Mouse (Mus musculus) urinary bladder, postnatal 4 days (tissue): ENCODE measurements around the gene Cnot3.
"Not testable (repeated sequence)": the region's sequence is repeated elsewhere in the genome, so short reads cannot be mapped to it uniquely, and the experiment has no call there.

Experiments used
- DNase-seq, 2 experiments: peaks; one replicate each; pipeline ENCODE4 v3.0.0; 2021 to 2022; ENCODE audit warnings: low spot score in 2 of 2

Gene Cnot3

GRCm38 (mm10) chr7:3698471-3698870 is 53.4 kb downstream of the Cnot3 start:
- DNase-seq: no peak

DNA sequence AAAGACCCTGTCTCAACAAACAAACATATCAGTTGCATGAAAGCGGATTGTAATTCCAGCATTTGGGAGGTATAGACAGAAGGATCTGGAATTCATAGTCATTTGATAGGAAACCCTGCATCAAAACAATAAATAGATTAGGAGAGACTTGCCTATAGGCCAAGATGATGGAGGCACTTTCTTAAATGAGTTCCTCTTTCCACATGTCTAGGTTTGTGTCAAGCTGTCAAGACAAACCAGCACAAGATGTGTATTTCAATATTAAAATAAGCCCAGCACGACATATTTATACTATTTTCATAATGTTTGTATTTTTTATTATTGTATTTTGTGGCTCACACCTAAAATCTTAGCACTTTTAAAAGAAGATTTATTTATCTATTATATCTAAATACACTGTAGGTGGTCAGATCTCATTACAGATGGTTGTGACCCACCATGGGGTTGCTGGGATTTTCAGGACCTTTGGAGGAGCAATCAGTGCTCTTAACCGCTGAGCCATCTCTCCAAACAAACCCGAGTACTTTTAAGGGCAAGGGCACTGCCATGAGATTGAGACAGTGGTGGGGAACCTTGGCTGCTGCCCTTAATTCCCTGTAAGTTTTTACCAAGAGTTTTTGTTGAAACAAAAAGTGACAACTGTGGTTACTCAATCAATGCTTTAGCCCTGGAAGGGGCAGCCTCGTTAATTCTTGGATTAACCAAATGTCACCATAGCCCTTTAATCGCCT is 58.2 kb downstream of the Cnot3 start:
- DNase-seq: no peak

- peak; percentile 92 to 97 for DNase-seq
Measured at GRCm38 (mm10) chr7:3703879-3704441, 58.9 kb downstream of the Cnot3 start, which contains the start of gene Rps9. Gene Rps9, plus strand, starts transcription at chr7:3703993.

DNA sequence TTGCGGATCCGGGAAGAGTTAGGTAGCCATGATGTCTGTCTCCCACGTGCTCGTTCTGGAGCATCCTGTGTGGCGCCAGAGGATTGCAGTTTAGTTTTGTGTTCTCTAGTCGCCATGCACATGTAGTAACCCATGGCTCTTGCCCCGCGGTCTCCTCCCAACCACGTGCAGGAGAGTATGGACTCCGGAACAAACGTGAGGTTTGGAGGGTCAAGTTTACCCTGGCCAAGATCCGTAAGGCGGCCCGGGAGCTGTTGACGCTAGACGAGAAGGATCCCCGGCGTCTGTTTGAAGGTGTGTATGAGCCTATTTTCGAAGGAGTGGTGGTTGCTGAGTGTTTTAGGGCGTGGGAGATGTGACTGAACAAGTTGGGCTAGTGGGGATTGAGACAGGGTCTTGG is 59.4 kb downstream of the Cnot3 start:
- DNase-seq: no peak

DNA sequence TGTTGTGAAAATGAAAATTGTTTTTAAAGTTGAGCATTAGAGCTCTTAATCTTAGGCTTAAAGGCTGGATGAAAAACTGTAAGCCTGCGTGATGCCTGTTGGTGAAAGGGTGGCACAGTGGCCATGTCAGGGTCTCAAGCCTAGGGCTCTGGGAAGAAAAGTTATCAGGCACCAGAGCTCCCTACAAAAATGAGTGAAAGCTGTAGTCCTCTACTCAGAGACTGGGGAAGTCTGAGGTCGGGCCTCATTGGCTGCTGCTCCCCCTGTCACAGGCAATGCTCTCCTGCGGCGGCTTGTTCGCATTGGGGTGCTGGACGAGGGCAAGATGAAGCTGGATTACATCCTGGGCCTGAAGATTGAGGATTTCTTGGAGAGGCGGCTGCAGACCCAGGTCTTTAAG is 60.4 kb downstream of the Cnot3 start:
- DNase-seq: not testable (repeated sequence)

DNA sequence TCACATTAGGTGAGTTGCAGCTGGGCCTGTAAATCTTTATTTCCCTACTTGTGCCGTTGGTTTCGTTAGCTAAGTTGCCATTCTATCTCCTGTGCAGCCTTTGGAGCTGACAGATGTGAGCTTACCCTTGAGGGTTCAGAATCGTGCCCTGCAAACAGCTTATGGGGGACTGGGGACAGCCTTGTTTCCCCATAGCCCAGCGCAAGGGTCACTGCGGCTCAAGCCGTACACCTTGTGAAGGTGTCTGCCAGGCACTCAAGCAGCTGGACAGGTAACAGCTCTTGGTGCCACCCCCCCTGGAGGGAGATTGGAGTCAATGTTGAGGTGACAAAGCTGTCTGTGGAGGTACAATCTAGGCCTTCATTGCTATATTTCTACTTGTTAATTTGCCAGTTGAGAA is 60.8 kb downstream of the Cnot3 start:
- DNase-seq: no peak

DNA sequence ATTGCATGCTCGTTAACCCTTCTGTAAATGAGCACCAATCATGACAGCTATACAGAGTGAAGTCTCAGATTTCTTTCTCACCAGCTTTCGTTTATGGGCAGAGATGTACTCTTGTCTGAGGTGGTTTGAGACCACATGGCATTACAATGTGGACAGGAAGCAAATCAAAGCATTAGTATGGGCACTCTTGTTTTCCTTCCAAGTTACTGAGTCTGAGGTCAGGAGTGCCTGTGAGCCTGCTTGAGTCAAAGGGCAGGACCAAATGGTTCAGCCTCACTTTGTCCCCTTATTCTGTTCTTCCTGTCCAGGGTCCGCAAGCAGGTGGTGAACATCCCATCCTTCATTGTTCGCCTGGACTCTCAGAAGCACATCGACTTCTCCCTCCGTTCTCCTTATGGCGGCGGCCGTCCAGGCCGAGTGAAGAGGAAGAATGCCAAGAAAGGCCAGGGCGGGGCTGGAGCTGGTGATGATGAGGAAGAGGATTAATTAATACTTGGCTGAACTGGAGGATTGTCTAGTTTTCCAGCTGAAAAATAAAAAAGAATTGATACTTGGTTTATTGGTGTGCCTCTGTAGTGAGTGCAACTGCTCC is 61.4 kb downstream of the Cnot3 start:
- no peak for DNase-seq

- no peak for DNase-seq
Measured at GRCm38 (mm10) chr7:3707027-3707426, 62.0 kb downstream of the Cnot3 start.

GRCm38 (mm10) chr7:3707568-3708413 is 62.7 kb downstream of the Cnot3 start:
- no peak for DNase-seq

DNA sequence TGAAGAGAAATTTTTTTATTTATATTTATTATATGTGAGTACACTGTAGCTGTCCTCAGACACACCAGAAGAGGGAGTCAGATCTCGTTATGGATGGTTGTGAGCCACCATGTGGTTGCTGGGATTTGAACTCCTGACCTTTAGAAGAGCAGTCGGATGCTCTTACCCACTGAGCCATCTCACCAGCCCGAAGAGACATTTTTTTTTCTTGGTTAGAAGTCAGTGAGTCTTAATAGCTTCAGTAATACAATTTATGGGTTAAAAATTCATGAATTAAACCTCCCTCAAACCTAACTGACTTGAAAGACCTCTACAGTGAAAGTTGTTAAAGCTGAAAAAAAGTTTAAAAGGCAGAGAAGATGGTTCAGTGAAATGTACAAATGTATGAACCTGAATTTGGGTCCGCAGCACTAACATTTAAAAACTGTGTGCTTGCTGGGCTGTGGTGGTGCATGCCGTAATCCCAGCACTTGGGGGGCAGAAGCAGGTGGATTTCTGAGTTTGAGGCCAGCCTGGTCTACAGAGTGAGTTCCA is 63.4 kb downstream of the Cnot3 start:
- not testable (repeated sequence) for DNase-seq

GRCm38 (mm10) chr7:3709000-3709399 is 63.9 kb downstream of the Cnot3 start:
- DNase-seq: no peak
